Mouse (Mus musculus) limb, embryonic 11.5 days (tissue): ENCODE results near the gene Hgd. TPM values are rescaled to one million over a fixed set of nuclear protein-coding genes. Genes with fewer than 3 reads are reported as not detected.
A peak's percentile ranks its signal among the peaks of the same experiment; 100 is the strongest.

ENCODE experiments used
- ATAC-seq: fragments of 200-750 bp; cut with Nextera tagmentation; 2 replicates; pipeline ENCODE4 v1.8.0; 2017; ENCODE audit warnings: low read depth; ENCODE audit not compliant: insufficient number of reproducible peaks, low FRiP score, low TSS enrichment
- DNase-seq: peaks from one replicate; pipeline ENCODE4 v3.0.0-alpha.2; 2015; ENCODE audit warnings: low spot score
- H3K27ac ChIP-seq: fragments of 300-500 bp; sonication (generic); replicated peaks from 2 replicates; pipeline ENCODE4 v1.5.1; 2014; ENCODE audit warnings: low read depth, mild to moderate bottlenecking, low read length
- H3K27me3 ChIP-seq: fragments of 300-500 bp; sonication (generic); 2 replicates; pipeline ENCODE4 v1.6.1; 2014; ENCODE audit warnings: mild to moderate bottlenecking, low read length, mixed read lengths; ENCODE audit not compliant: control insufficient read depth, insufficient read depth
- H3K36me3 ChIP-seq: fragments of 300-500 bp; sonication (generic); 2 replicates; pipeline ENCODE4 v1.6.1; 2014; ENCODE audit warnings: mild to moderate bottlenecking, low read length, moderate library complexity, mixed read lengths; ENCODE audit not compliant: control insufficient read depth, insufficient read depth
- H3K4me1 ChIP-seq: fragments of 300-500 bp; sonication (generic); 2 replicates; pipeline ENCODE4 v1.6.1; 2014; ENCODE audit warnings: low read length, mixed read lengths; ENCODE audit not compliant: control insufficient read depth, insufficient read depth
- H3K4me2 ChIP-seq: fragments of 300-500 bp; sonication (generic); 2 replicates; pipeline ENCODE4 v1.6.1; 2014; ENCODE audit warnings: low read depth, mild to moderate bottlenecking, moderate library complexity; ENCODE audit not compliant: severe bottlenecking
- H3K4me3 ChIP-seq: fragments of 300-500 bp; sonication (generic); 2 replicates; pipeline ENCODE4 v1.5.1; 2014; ENCODE audit warnings: low read depth, low read length
- H3K9ac ChIP-seq: fragments of 300-500 bp; sonication (generic); 2 replicates; pipeline ENCODE4 v1.6.1; 2014; ENCODE audit warnings: mild to moderate bottlenecking, low read length
- H3K9me3 ChIP-seq: fragments of 300-500 bp; sonication (generic); 2 replicates; pipeline ENCODE4 v1.6.1; 2016; ENCODE audit warnings: low read length; ENCODE audit not compliant: control insufficient read depth
- WGBS: fragments of 180-500 bp; shearing (Covaris S2); extraction: QIAGEN DNeasy Blood & Tissue Kit; methylation state at CpG from one replicate; pipeline ENCODE4 v1.1.7; 2014; 5-methylcytosine and 5-hydroxymethylcytosine counted together
- polyA plus RNA-seq: library from polyadenylated mRNA; unstranded; fragments of >200 nt; fragmentation: Nextera tagmentation; extraction: Ambion mirVana; gene quantifications from 2 replicates; pipeline ENCODE4 v1.2.1, GENCODE M21; 2014

Gene Hgd
- polyA plus RNA-seq, 1 experiment from 2014 or later = not detected

DNA sequence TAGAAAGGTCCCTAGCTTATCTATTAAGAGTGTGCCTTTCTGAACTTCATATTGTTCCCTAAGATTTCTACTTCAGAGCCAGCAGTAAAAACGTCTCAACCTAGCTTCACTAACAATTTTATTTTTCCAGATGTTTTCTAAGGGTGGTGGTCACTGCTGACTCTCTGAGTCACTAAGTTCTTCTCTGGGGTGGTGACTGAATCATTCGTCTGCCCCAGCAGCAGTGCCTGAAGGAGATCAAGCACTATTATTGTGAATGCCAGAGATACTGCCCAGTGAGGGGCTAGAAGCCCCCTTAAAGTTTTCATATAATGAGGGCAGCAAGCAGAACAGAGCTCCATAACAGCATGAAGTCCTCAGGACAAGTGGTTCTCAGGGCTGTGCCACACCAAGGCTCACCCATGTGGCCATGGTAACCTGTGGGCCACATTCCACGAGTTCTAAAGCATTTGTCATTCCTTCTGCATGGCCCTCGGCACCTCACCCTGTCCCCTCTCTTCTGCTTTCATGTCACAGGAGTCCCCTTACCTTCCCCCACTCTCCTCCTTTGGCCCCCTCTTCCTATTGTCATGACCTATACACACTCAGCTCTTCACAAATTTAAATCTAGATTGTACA is 90.8 kb downstream of the Hgd start:
- DNase-seq (no peak), ATAC-seq (no peak)
- no peak overlapping the region for H3K4me3 ChIP-seq
- WGBS = 33% methylated on average over 4 of the region's 4 CpGs
- no peak overlapping the region for H3K4me2 ChIP-seq
- no peaks in the 10 kb centered on the region for H3K4me1 ChIP-seq
- no peaks in the 10 kb centered on the region for H3K9me3 ChIP-seq
- H3K9ac ChIP-seq = no peak overlapping the region
- H3K27me3 ChIP-seq = no peaks in the 10 kb centered on the region
- no peaks in the 10 kb centered on the region for H3K36me3 ChIP-seq
- H3K27ac ChIP-seq = no peak overlapping the region

DNA sequence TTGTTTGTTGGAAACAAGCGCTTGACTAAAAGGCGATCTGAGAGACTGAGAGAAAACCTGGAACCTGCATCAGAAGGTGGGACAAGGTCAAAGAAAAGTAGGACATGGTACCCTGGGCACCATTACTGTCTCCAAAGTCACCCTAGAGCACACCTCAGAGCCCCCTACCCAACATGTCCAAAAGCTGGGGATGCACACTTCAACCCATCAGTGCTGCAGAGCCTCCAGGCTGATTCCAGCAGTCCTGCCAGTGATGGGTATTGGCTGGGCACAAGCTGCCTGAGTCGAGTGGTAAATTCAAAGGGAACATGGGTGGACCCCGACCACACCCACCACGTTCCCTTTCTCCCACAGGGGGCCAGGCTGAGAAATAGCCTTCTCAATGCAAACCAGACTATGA is 95.4 kb downstream of the Hgd start:
- Histone ChIP-seq H3K36me3 (no peaks in the 10 kb centered on the region), H3K9me3 (no peaks in the 10 kb centered on the region), H3K4me3 (no peak overlapping the region), H3K4me1 (no peaks in the 10 kb centered on the region), H3K27ac (no peak overlapping the region), H3K27me3 (no peaks in the 10 kb centered on the region), H3K4me2 (no peak overlapping the region), H3K9ac (no peak overlapping the region)
- no peak for ATAC-seq
- DNase-seq = no peak
- 89% methylated on average over 5 of the region's 5 CpGs for WGBS

DNA sequence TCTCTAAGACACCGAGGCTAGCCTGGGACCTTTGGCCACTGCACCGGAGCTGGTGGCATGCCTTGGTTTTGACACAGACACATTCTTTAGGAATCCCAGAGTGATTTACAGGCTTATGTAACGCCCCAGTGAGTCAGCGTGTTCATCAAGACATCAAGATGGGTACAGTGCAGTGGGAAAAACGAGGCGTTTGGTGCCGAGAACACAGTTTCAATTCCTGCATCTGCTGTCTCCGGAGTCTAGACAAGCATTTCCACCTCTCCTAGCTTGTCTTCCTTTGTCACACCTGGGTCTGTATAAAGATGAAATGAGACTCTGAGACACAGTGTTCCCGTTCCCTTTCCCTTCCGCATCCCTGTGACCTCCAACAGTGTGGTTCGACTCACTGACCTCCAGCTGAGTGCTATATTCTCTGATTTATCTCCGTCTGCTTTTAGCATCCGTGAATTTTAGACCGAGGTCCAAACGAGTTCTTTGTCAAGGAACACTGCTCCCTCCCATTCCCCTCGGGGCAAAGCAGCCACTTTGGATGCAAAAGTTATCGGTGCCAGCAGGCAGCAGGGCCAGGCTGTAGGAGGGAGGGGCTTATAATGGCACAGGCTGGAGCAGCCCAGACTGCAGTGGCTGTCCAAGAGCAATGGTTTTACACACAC is 96.2 kb downstream of the Hgd start:
- H3K4me2 ChIP-seq = peak overlapping the region; percentile 10; the same call in 1 of the 2 replicates
- H3K27me3 ChIP-seq = no peaks in the 10 kb centered on the region
- DNase-seq (no peak), ATAC-seq (no peak)
- WGBS = 52% methylated on average over 17 of the region's 17 CpGs
- no peaks in the 10 kb centered on the region for H3K9me3 ChIP-seq
- no peaks in the 10 kb centered on the region for H3K4me1 ChIP-seq
- no peak overlapping the region for H3K9ac ChIP-seq
- no peak overlapping the region for H3K27ac ChIP-seq
- H3K36me3 ChIP-seq = no peaks in the 10 kb centered on the region
- H3K4me3 ChIP-seq = no peak overlapping the region

DNA sequence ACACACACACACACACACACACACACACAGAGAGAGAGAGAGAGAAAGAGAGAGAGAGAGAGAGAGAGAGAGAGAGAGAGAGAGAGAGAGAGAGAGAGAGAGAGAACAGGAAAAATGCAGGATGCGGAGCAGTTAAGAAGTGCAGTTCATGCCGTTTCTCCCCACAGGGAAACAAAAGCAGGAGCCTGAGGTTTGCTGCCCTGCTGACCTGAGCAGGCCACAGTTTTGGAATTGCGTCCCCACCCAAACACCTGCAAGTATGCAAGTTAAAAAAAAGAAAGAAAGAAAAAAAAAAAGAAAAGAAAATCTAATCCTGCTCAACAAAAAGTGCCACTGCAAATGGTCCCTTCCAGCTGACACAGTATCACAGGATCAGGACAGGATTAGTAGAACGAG is 96.7 kb downstream of the Hgd start:
- no peaks in the 10 kb centered on the region for H3K4me1 ChIP-seq
- H3K9ac ChIP-seq = no peak overlapping the region
- no peak overlapping the region for H3K4me2 ChIP-seq
- ATAC-seq (no peak), DNase-seq (no peak)
- no peak overlapping the region for H3K27ac ChIP-seq
- no peaks in the 10 kb centered on the region for H3K36me3 ChIP-seq
- no peaks in the 10 kb centered on the region for H3K27me3 ChIP-seq
- no peaks in the 10 kb centered on the region for H3K9me3 ChIP-seq
- WGBS = 49% methylated on average over 4 of the region's 4 CpGs
- H3K4me3 ChIP-seq = no peak overlapping the region

DNA sequence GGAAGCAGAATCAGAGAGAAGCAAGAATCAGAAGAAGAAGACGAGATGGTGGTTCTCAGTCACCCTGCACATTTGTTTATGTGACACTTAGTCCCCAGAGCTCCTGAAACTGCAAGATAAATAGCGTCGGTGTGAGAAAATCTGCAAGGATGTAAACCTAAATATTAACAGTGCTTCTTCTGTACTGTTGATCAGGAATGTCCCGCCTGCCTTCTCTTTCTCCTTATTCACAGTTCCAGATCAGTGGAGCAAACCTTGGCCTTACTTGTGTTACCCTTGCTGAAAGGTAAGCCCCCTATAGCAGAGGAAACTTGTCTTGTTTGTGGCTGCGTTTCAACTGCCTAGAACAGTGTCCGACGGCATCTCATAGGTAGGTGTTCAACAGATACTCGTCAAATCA is 97.6 kb downstream of the Hgd start:
- H3K4me2 ChIP-seq = no peak overlapping the region
- WGBS = 87% methylated on average over 8 of the region's 8 CpGs
- H3K9ac ChIP-seq = no peak overlapping the region
- no peak overlapping the region for H3K27ac ChIP-seq
- no peak overlapping the region for H3K4me3 ChIP-seq
- H3K4me1 ChIP-seq = 0 out of 2 replicates have a peak, but pooled peaks cover 3% of the 10 kb centered on the region
- ATAC-seq (no peak), DNase-seq (no peak)
- no peaks in the 10 kb centered on the region for H3K27me3 ChIP-seq
- H3K9me3 ChIP-seq = no peaks in the 10 kb centered on the region
- H3K36me3 ChIP-seq = no peaks in the 10 kb centered on the region

DNA sequence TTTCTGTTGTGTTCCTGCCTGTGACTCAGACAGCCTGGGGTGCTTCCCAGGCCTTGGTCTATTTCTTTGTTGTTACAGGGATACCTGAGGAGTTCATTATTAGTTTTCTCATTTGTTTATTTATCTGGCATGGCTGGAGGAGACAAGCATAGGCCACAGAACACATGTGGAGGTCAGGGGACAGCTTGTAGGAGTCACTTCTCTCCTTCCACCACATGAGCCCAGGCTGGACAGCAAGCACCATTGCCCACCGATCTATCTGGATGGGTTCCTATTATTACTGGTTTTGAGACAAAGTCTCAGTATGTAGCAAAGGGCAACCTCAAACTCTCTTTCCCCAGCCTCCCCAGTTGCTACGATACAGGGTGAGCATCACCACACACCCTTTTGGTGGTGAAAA is 100.3 kb downstream of the Hgd start:
- ATAC-seq = no peak
- H3K4me1 ChIP-seq = 0 out of 2 replicates have a peak, but pooled peaks cover 6% of the 10 kb centered on the region

DNA sequence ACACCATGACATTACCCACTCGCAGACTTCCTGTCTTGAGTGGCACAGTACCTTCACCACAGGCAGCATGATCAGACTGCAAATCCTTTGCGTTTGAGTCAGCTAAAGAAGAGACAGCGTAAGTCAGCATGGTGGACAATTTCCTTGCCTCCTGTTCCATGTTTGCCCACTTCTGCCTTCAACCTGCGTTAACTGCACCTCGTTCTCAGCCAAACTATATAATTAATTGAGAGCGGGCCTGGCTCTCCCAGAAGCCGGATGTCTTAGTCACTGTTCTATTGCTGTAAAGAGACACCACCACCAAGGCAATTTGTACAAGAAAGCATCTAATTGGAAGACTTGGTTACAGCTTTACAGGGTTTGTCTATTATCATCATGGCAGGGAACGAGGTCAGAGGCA is 100.9 kb downstream of the Hgd start:
- 68% methylated on average over 8 of the region's 8 CpGs for WGBS
- DNase-seq = no peak
- Histone ChIP-seq H3K4me2 (no peak overlapping the region), H3K36me3 (no peaks in the 10 kb centered on the region), H3K9ac (no peak overlapping the region), H3K27me3 (no peaks in the 10 kb centered on the region), H3K27ac (no peak overlapping the region), H3K4me1 (0 out of 2 replicates have a peak, but pooled peaks cover 6% of the 10 kb centered on the region), H3K9me3 (no peaks in the 10 kb centered on the region), H3K4me3 (no peak overlapping the region)
- ATAC-seq = no peak

More for the DNA sequence above, 100.3 kb downstream of the Hgd start:
- WGBS = 81% methylated on average over 2 of the region's 2 CpGs
- Histone ChIP-seq H3K27ac (no peak overlapping the region), H3K27me3 (no peaks in the 10 kb centered on the region), H3K4me2 (no peak overlapping the region), H3K9ac (no peak overlapping the region), H3K4me3 (no peak overlapping the region), H3K9me3 (no peaks in the 10 kb centered on the region), H3K36me3 (no peaks in the 10 kb centered on the region)
- no peak for DNase-seq
